Mouse (Mus musculus): ENCODE data around the gene Ints14.

- no peak for TF ChIP-seq CTCF (IDR thresholded peaks at IDR 0.05; ENCODE audit: low read depth)
- no peak for TF ChIP-seq EP300 (IDR thresholded peaks at IDR 0.05; ENCODE audit: low read depth)
Measured at GRCm38 (mm10) chr9:65001481-65001880, 40.8 kb downstream of the Ints14 start.
